Mouse (Mus musculus): ENCODE measurements around the gene Tom1l2.

Tom1l2 gene

GRCm38 (mm10) chr11:60264651-60265050 lies 88.1 kb downstream of the Tom1l2 start:
- DNase-seq (ENCODE audit: low read depth), result no peak

GRCm38 (mm10) chr11:60262396-60262795 lies 90.3 kb downstream of the Tom1l2 start:
- DNase-seq (ENCODE audit: low read depth), result no peak

DNA sequence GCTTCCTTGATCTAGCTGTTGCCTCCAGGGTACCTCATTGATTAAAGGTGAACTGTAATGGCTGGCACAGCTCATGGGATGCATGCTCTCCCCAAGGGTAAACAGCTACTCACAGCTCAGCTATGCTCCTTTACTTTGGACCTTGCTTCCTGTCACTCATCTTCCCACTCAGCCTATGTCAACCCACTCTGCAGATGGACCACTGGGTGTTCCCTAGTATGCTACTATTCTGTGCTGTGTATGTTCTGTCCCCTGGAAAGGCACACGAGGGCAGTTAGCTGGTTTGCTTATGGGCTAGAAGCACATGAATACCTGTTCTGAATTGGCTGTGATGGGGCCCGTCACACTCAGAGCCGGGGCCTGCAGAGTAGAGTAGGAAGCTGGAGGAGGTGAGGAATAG lies 92.0 kb downstream of the Tom1l2 start:
- DNase-seq (ENCODE audit: low read depth), result no peak

DNA sequence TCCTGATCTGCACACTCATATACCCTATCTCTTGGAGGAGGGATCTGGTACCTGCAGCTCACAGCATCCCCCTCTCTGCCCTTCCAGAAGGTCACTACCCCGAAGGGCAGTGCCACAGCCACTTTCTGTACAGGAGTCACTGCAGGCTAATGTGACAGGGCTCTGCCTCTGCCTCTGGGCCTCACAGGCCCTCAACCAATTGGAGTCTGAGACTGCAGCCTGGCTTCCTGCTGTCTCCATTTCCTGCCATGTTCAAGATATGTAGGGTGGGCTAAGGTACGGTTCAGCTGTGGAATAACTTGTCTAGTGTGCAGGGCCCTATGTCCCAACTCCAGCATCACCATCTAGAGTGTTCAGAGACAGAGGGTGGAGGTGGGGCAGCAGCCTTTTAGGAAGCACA lies 95.0 kb downstream of the Tom1l2 start:
- no peak for DNase-seq (ENCODE audit: low read depth)

- DNase-seq (ENCODE audit: low read depth), result no peak
Observed at GRCm38 (mm10) chr11:60256713-60257112, 96.0 kb downstream of the Tom1l2 start.

DNA sequence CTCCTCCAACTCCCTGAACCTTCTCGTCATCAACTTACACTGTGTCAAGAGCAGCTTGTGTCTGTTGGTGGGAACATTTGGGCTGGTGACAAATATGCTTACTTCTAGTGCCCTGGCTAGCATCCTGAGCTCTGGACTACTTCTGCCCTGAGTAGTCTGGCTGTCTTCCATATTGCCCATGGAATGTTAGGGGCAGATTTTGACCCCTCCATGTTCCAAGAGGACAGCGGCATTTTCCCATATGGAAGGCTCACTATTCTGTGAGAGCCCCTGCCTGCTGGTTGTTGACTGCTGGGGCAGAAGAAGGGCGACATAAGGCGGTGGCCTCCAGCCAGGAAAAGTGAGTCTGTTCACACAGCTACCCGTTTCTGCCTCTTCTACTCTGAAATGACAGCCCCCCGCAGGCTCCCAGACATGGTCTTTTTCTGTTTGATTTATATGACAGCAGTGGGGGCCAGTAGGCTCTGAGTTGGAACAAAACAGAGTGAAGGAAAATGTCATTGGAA lies 96.5 kb downstream of the Tom1l2 start:
- no peak for DNase-seq (ENCODE audit: low read depth)

DNA sequence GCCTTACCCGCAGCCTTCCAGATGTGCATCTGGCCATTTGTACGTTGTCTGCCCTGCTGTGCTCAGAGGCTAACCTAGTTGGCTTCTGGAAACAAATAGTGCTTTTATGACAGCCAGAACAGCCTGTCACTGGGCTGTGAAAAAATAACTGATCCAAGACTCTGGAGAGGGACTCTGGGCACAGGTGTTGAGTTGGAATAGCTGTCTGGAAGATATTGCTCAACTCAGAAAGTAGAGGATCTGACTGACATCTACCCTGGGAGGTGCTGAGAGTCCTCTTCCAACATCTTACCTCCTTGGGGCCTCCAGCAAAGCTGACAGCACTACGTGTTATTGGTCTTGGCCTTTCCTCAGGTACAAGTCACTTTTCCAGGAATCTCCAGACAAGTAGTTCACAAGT lies 97.1 kb downstream of the Tom1l2 start:
- no peak for DNase-seq (ENCODE audit: low read depth)

DNA sequence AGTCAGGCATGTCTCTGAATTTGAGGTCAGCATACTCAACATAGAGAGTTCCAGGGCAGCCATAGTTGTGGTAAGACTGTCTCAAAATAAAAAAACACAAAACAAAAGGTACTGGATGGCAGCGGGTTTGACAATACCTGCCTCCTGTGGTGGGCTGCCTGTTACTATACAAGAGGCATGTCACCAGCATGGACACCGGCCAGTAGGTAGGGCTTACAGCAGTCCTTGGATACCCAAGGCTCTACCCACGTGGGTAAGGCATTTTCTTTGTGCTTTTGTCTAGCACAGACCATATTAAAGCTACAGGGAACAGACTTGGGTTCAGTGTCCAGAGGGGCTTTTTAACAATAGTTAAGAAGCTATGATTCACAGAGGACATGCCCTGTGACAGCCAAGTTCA lies 97.5 kb downstream of the Tom1l2 start:
- no peak for DNase-seq (ENCODE audit: low read depth)

- no peak for DNase-seq (ENCODE audit: low read depth)
Observed at GRCm38 (mm10) chr11:60254308-60254707, 98.4 kb downstream of the Tom1l2 start.

DNA sequence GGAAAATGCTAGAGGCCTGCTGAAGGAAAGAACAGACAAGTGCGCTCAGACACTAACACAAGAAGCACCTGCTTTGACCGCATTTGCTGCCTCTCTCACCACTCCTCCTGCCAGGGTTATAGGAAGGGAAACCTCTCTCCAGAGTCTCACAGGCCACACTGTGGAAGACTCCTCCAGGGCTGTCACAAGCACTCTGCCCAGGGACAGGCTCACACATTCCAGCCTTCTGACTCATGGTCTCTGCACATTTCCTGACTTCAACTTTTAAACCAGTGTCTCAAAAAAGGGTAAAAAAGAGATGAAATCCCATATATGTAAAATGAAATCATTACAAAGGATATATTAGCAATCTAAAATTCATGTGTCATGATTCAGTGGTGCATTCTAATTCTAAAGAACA lies 99.2 kb downstream of the Tom1l2 start:
- no peak for DNase-seq (ENCODE audit: low read depth)

GRCm38 (mm10) chr11:60250971-60251643 lies 101.6 kb downstream of the Tom1l2 start:
- peak; percentile 75 for DNase-seq (ENCODE audit: low read depth)

- DNase-seq (ENCODE audit: low read depth), result no peak
Observed at GRCm38 (mm10) chr11:60249885-60250284, 102.8 kb downstream of the Tom1l2 start.

DNA sequence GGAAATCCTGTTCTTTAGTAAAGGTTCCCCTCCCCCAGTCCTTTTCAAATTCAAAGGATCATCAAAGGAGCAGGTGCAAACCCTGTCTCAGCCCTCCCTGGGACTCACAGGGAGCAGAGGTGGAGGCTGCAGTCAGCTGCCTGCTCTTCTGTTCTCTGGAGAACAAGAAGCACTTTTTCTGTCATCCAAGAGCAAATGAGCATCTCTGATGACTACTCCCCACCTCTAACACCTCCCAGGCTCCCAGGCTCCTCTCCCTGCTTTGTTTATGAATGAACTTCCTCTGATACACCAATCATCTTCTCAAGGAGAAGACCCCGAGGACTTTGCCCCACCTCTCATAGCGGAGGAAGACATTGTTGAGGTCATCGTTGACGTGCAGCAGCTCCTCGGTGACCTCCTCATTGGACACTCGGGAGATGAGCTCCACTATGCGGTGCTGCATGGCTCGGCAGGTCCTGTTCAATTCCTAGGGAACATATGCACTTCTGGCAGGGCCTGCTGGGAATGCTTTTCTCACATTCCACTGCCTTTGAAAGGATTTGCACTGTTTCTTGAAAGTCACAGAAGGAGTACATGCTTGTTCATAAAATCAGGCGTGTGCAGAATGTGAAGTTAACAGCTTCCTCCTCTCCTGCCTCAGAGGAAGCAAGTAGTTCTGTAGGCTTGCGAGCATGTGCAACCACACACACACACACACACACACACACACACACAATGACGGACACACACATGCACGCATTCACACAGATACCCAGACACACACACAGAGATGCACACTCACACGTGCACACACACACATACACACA lies 103.9 kb downstream of the Tom1l2 start:
- no peak for DNase-seq (ENCODE audit: low read depth)

GRCm38 (mm10) chr11:60247753-60248550 lies 104.8 kb downstream of the Tom1l2 start:
- peak; percentile 66 for DNase-seq (ENCODE audit: low read depth)

DNA sequence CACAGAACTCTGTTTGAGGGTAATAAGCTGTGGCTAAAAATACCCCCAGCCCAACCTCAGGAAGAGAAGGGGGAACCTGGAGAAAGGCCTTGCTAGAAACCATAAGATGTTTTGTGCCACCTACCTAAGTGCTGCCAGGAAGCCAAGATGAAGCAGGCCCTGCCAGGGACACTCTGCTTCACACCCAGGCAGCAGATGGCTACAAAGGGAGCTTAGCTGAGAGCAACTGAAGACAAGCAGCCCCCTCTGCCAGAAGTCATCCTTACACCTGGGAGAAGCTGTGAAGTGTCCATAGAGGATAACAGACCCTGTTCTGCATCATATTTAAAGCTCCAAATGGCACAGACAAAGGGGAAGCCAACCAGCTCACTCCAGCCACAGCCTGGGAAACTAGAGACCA lies 106.6 kb downstream of the Tom1l2 start:
- DNase-seq (ENCODE audit: low read depth), result no peak

DNA sequence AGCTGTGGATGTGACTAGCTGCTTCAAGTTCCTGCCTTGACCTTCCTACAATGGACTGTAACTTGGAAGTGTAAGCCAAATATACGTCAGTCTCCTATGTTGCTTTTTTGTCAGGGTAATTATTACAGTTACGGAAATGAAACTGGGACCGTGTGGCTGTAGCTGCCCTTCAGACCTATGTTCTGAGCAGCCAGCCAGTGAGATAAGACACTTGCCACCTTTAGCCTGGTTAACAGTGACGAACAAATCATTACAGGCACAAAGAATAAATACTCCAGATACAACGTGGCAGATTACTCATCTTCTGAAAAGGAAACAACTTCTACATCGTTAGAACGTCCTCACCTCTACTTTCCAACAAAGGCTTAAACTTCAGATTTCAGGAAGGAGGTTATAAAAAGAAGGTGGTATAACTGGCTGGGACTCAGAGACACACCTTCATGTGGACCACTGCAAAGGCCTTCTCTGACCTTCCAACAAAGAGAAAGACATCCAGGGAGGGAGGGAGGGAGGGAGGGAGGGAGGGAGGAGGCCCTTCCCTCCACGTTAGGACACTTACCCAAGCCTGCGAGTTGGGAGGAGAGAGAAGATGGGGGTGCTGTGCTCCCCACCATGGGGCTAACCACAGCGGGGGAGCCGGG lies 108.1 kb downstream of the Tom1l2 start:
- no peak for DNase-seq (ENCODE audit: low read depth)

- DNase-seq (ENCODE audit: low read depth), result no peak
Observed at GRCm38 (mm10) chr11:60240509-60240908, 112.2 kb downstream of the Tom1l2 start.

- DNase-seq (ENCODE audit: low read depth), result no peak
Observed at GRCm38 (mm10) chr11:60235351-60235750, 117.4 kb downstream of the Tom1l2 start.

- DNase-seq (ENCODE audit: low read depth), result no peak
Observed at GRCm38 (mm10) chr11:60233235-60233634, 119.5 kb downstream of the Tom1l2 start.

DNA sequence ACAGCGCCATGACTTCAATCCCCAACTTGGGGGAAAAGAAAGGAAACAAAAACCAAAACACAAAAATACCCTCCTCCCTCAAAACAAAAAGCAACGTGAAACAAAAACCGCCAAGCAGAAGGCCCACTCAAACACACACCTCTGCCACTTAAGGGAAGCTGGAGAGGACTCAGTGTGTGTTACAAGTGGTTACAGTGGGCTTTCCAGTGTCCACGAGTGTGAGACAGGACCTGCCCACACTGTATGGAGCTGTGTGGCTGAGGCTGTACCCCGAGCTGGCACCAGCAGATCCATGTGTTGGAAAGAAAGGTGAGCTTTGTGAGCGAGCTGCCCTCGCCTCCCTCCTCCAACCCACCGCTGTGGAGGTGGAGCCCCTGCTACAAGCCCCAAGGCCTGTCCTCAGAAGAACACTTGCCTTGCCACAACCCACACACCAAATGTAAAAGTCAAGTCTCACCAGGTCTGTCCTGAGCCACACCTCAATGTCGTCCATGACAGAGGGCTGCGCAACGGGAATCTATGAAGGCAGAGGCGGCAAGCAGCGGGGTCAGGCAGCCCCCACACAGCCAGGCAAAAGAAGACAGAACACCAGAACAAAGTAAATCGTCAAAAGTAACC lies 120.2 kb downstream of the Tom1l2 start:
- no peak for DNase-seq (ENCODE audit: low read depth)

- no peak for DNase-seq (ENCODE audit: low read depth)
Observed at GRCm38 (mm10) chr11:60231951-60232350, 120.8 kb downstream of the Tom1l2 start.

DNA sequence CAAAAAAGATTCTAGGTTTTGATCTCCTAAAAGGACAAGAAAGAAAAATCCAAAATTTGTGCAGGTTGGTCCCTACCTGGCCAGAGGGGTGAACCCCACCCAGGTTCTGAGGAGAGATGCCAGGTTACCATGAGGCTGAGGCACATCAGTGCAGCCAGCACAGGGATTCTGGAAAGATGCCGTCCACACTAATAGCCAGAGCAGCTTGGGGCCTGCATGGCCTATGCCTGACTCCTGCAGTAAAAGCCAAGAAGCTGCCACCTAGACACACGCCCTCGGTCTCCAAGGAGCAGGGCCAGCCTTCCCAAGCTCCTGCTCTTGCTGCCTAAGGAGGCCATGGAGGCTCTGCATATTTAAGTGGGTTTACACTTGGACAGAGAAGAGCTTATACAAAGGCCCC lies 121.4 kb downstream of the Tom1l2 start:
- DNase-seq (ENCODE audit: low read depth), result no peak

All from 416B (cell line).